Mouse (Mus musculus) neural tube, embryonic 11.5 days (tissue): ENCODE results near the gene Dock8. TPM values are rescaled to one million over a fixed set of nuclear protein-coding genes. Genes with fewer than 3 reads are reported as not detected.

Source experiments
- ATAC-seq: fragments of 200-750 bp; cut with Nextera tagmentation; 2 replicates; pipeline ENCODE4 v1.8.0; 2017; ENCODE audit warnings: moderate number of reproducible peaks, mild to moderate bottlenecking, moderate TSS enrichment, moderate library complexity; ENCODE audit not compliant: insufficient read depth, low FRiP score, low TSS enrichment
- DNase-seq: peaks from one replicate; pipeline ENCODE4 v3.0.0-alpha.2; 2015; ENCODE audit warnings: low spot score
- H3K27ac ChIP-seq: fragments of 300-500 bp; sonication (generic); 2 replicates; pipeline ENCODE4 v1.5.1; 2014; ENCODE audit warnings: low read depth, mild to moderate bottlenecking, low read length
- H3K27me3 ChIP-seq: fragments of 300-500 bp; sonication (generic); 2 replicates; pipeline ENCODE4 v1.6.1; 2014; ENCODE audit warnings: mild to moderate bottlenecking, low read length, mixed read lengths; ENCODE audit not compliant: control insufficient read depth, insufficient read depth
- H3K36me3 ChIP-seq: fragments of 300-500 bp; sonication (generic); 2 replicates; pipeline ENCODE4 v1.6.1; 2014; ENCODE audit warnings: mild to moderate bottlenecking, low read length, moderate library complexity, mixed read lengths; ENCODE audit not compliant: control insufficient read depth, insufficient read depth
- H3K4me1 ChIP-seq: fragments of 300-500 bp; sonication (generic); 2 replicates; pipeline ENCODE4 v1.6.1; 2014; ENCODE audit warnings: low read length, mixed read lengths; ENCODE audit not compliant: control insufficient read depth, insufficient read depth
- H3K4me2 ChIP-seq: fragments of 300-500 bp; sonication (generic); 2 replicates; pipeline ENCODE4 v1.6.1; 2014; ENCODE audit warnings: low read depth, mild to moderate bottlenecking, moderate library complexity
- H3K4me3 ChIP-seq: fragments of 300-500 bp; sonication (generic); 2 replicates; pipeline ENCODE4 v1.5.1; 2014; ENCODE audit warnings: low read depth, low read length
- H3K9ac ChIP-seq: fragments of 300-500 bp; sonication (generic); 2 replicates; pipeline ENCODE4 v1.6.1; 2014; ENCODE audit warnings: mild to moderate bottlenecking, low read length
- H3K9me3 ChIP-seq: fragments of 300-500 bp; sonication (generic); 2 replicates; pipeline ENCODE4 v1.6.1; 2016; ENCODE audit warnings: low read length; ENCODE audit not compliant: control insufficient read depth
- WGBS: fragments of 180-500 bp; shearing (Covaris S2); extraction: QIAGEN DNeasy Blood & Tissue Kit; methylation state at CpG from one replicate; pipeline ENCODE4 v1.1.7; 2014; 5-methylcytosine and 5-hydroxymethylcytosine counted together
- polyA plus RNA-seq: library from polyadenylated mRNA; unstranded; fragments of >200 nt; fragmentation: Nextera tagmentation; extraction: Ambion mirVana; gene quantifications from 2 replicates; pipeline ENCODE4 v1.2.1, GENCODE M21; 2014

Gene Dock8
- polyA plus RNA-seq, 1 experiment from 2014 or later, result 1.4 TPM

DNA sequence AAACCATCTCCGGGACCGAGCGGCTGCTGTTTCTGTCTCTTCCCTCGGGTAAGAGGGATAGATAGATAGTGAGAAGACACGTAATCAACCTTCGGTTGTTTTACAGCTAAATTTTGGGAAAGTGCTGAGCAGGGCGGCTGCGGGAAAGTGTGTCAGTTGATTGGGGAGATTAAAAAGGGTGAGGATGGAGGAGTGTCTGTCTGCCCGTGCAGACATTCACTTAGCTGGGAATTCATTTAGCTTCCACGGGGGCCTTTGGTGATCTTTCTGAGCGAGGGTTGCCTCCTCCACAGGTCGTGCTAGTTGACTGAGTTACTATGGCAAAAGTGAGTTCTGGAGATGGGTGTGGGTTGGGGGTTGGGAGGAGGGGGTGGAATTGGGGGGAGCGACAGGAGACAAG is 238.8 kb downstream of the Dock8 start:
- ATAC-seq, result no peak
- DNase-seq, result no peak
- Histone ChIP-seq H3K9ac (no peak overlapping the region), H3K9me3 (no peaks in the 10 kb centered on the region), H3K4me2 (peak overlapping the region; percentile 91), H3K4me1 (no peaks in the 10 kb centered on the region), H3K36me3 (no peaks in the 10 kb centered on the region), H3K27ac (no peak overlapping the region), H3K27me3 (no peaks in the 10 kb centered on the region), H3K4me3 (peak overlapping the region; percentile 62; the same call in 1 of the 2 replicates)
- WGBS, result 4% methylated on average over 13 of the region's 13 CpGs

DNA sequence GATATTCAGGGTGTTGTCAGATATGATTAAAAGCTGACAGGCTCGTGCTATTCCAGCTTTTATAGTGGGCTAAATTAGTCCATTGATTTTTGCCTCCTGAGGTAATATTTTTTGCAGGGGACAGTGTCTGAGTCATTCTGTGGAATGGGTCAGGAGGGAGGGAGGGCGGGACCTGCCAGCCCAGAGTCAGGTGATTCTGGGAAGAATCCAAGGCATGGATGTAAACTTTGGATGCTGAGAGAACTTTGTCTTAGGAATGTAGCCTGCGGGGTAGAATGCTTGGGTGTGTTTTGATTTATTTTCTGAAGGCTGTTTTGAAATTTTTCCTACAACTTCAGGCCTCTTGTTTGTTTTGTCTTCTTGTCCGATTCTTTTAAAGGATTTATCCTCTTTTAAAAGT is 244.2 kb downstream of the Dock8 start:
- no peak overlapping the region for H3K4me2 ChIP-seq
- no peaks in the 10 kb centered on the region for H3K4me1 ChIP-seq
- H3K27ac ChIP-seq, result no peak overlapping the region
- H3K4me3 ChIP-seq, result no peak overlapping the region
- ATAC-seq (no peak), DNase-seq (no peak)
- H3K27me3 ChIP-seq, result no peaks in the 10 kb centered on the region
- no peak overlapping the region for H3K9ac ChIP-seq
- no peaks in the 10 kb centered on the region for H3K36me3 ChIP-seq
- no peaks in the 10 kb centered on the region for H3K9me3 ChIP-seq
- WGBS, result 78% methylated on average over 4 of the region's 4 CpGs

DNA sequence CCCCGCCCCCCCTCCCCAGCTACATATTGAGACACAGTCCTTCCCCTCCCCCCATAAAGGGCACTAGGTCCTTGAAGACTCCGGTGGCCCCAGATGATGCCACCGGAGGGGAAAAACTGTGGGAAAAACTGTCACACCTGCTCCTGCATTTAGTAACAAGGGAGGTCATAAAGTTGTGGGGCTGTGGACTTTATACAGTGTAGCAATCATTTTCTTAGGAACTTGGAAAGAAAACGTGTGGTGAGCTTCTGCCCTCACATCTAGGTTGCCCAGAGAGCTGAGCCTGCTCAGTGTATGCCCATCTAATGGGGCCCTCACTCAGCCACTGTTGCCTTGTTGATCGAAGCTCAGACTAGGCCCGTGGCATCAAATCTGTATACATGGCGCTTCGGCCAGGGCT is 246.7 kb downstream of the Dock8 start:
- H3K9me3 ChIP-seq, result no peaks in the 10 kb centered on the region
- H3K27ac ChIP-seq, result no peak overlapping the region
- H3K27me3 ChIP-seq, result no peaks in the 10 kb centered on the region
- WGBS, result 86% methylated on average over 8 of the region's 8 CpGs
- H3K4me3 ChIP-seq, result no peak overlapping the region
- no peak overlapping the region for H3K9ac ChIP-seq
- no peaks in the 10 kb centered on the region for H3K36me3 ChIP-seq
- DNase-seq (no peak), ATAC-seq (no peak)
- no peaks in the 10 kb centered on the region; the same call in 1 of the 2 replicates for H3K4me1 ChIP-seq
- H3K4me2 ChIP-seq, result no peak overlapping the region

GRCm38 (mm10) chr19:25247858-25248552 is 248.7 kb downstream of the Dock8 start:
- 92% methylated on average over 14 of the region's 14 CpGs for WGBS
- H3K4me3 ChIP-seq, result no peak overlapping the region
- H3K9me3 ChIP-seq, result no peaks in the 10 kb centered on the region
- no peaks in the 10 kb centered on the region; the same call in 1 of the 2 replicates for H3K4me1 ChIP-seq
- H3K9ac ChIP-seq, result no peak overlapping the region
- H3K27me3 ChIP-seq, result no peaks in the 10 kb centered on the region
- no peak overlapping the region for H3K27ac ChIP-seq
- H3K4me2 ChIP-seq, result no peak overlapping the region
- H3K36me3 ChIP-seq, result no peaks in the 10 kb centered on the region
- ATAC-seq (no peak), DNase-seq (no peak)

DNA sequence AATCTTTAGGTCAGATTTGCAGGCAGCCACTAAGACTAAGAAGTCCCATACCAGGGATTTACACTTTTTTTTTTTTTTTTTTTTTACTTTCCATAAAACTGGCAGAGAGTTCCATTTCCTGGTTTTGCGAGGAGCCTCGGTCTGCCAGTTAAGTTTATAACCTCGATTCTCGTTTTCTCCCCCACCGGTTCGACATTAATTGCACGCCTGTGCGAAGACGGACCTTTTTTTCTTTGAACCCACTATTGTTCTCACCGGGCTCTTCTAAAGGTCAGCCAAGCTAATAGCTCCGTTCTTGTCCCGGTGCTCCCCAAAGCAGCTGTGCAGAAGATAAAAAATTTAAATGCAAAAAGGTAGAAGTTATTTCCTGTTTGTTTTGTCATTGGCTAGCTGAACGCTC is 249.9 kb downstream of the Dock8 start:
- H3K27ac ChIP-seq, result no peak overlapping the region
- no peaks in the 10 kb centered on the region; the same call in 1 of the 2 replicates for H3K4me1 ChIP-seq
- H3K27me3 ChIP-seq, result no peaks in the 10 kb centered on the region
- DNase-seq (no peak), ATAC-seq (no peak)
- H3K4me3 ChIP-seq, result no peak overlapping the region
- no peaks in the 10 kb centered on the region for H3K9me3 ChIP-seq
- 35% methylated on average over 13 of the region's 13 CpGs for WGBS
- no peak overlapping the region for H3K9ac ChIP-seq
- no peak overlapping the region for H3K4me2 ChIP-seq
- H3K36me3 ChIP-seq, result no peaks in the 10 kb centered on the region

- Histone ChIP-seq H3K9me3 (no peaks in the 10 kb centered on the region), H3K4me3 (no peak overlapping the region), H3K9ac (no peak overlapping the region), H3K4me1 (no peaks in the 10 kb centered on the region; the same call in 1 of the 2 replicates), H3K27me3 (no peaks in the 10 kb centered on the region), H3K27ac (no peak overlapping the region), H3K4me2 (no peak overlapping the region), H3K36me3 (no peaks in the 10 kb centered on the region)
- ATAC-seq, result no peak
- no peak for DNase-seq
- WGBS, result 85% methylated on average over 3 of the region's 3 CpGs
These were observed 252.3 kb downstream of the Dock8 start for GRCm38 (mm10) chr19:25251610-25252140.

Other genes with a start within 250 kb of the Dock8 start
- gene Pgm5, start 137.7 kb upstream of the Dock8 start, polyA plus RNA-seq, result 1.4 and 1.6 TPM in 2 replicates
- gene Gm10053, start 123.8 kb upstream of the Dock8 start, polyA plus RNA-seq, result 284 TPM in 2 replicates
- gene Foxd4, start 98.3 kb upstream of the Dock8 start, polyA plus RNA-seq, result not detected in 2 replicates
- 20.7 and 20.8 TPM in 2 replicates for gene Cbwd1, start 37.9 kb upstream of the Dock8 start, polyA plus RNA-seq
- 14.7 and 15.3 TPM in 2 replicates for gene Kank1, start 237.4 kb downstream of the Dock8 start, polyA plus RNA-seq